Mouse (Mus musculus) embryonic facial prominence, embryonic 15.5 days (tissue): ENCODE results near the gene Gabbr2. TPM values are rescaled to one million over a fixed set of nuclear protein-coding genes. Genes with fewer than 3 reads are reported as not detected.

Experiments
- ATAC-seq: fragments of 200-750 bp; cut with Nextera tagmentation; 2 replicates; pipeline ENCODE4 v1.8.0; 2017; ENCODE audit warnings: low read depth, moderate TSS enrichment; ENCODE audit not compliant: insufficient number of reproducible peaks, low FRiP score, low TSS enrichment
- H3K27ac ChIP-seq: fragments of 300-500 bp; sonication (generic); replicated peaks from 2 replicates; pipeline ENCODE4 v1.5.1; 2015; ENCODE audit warnings: mild to moderate bottlenecking, inconsistent platforms
- H3K27me3 ChIP-seq: fragments of 300-500 bp; sonication (generic); 2 replicates; pipeline ENCODE4 v1.6.1; 2015; ENCODE audit warnings: inconsistent platforms
- H3K36me3 ChIP-seq: fragments of 300-500 bp; sonication (generic); 2 replicates; pipeline ENCODE4 v1.6.1; 2015; ENCODE audit warnings: mild to moderate bottlenecking, inconsistent platforms
- H3K4me1 ChIP-seq: fragments of 300-500 bp; sonication (generic); 2 replicates; pipeline ENCODE4 v1.6.1; 2015; ENCODE audit warnings: inconsistent platforms
- H3K4me2 ChIP-seq: fragments of 300-500 bp; sonication (generic); replicated peaks from 2 replicates; pipeline ENCODE4 v1.6.1; 2015; ENCODE audit warnings: mild to moderate bottlenecking, inconsistent platforms
- H3K4me3 ChIP-seq: fragments of 300-500 bp; sonication (generic); replicated peaks from 2 replicates; pipeline ENCODE4 v1.5.1; 2015; ENCODE audit warnings: mild to moderate bottlenecking, inconsistent platforms
- H3K9ac ChIP-seq: fragments of 300-500 bp; sonication (generic); 2 replicates; pipeline ENCODE4 v1.6.1; 2015; ENCODE audit warnings: inconsistent platforms
- H3K9me3 ChIP-seq: fragments of 300-500 bp; sonication (generic); replicated peaks from 2 replicates; pipeline ENCODE4 v1.6.1; 2016; ENCODE audit warnings: inconsistent platforms
- WGBS: fragments of 180-500 bp; shearing (Covaris S2); methylation state at CpG from one replicate; pipeline ENCODE4 v1.1.7; 2015; 5-methylcytosine and 5-hydroxymethylcytosine counted together
- polyA plus RNA-seq: library from polyadenylated mRNA; unstranded; fragments of >200 nt; fragmentation: Nextera tagmentation; extraction: Ambion mirVana; gene quantifications from 2 replicates; pipeline ENCODE4 v1.2.1, GENCODE M21; 2015

The Gabbr2 gene
- polyA plus RNA-seq, 1 experiment from 2014 or later, result 0.27 TPM

DNA sequence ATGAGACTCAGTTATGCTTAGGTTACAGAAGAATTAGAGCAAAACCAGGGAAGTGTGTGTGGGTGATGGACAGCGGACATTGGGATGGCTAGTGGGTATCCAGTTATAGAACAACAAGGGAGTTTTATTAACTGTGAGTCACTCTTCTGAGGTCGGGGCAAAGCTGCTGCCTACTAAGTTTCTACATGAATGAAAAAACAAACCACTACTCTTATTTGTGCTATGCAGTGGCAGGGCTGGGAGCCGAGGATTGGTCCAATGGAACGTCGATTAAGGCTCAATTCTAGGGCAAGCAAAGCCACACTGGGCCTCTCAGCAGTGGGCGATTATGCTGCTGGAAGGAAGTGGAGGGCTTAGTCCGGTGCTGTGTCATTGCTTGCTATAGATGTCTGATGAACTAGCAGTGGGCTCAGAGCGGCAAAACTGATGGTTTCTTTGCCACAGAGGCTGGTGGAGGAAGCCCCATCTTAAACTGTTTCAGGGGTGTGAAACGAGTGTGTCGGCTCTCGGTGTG, 316.3 kb downstream of the Gabbr2 start:
- H3K36me3 ChIP-seq, result no peaks in the 10 kb centered on the region
- H3K4me2 ChIP-seq, result no peak overlapping the region
- no peak overlapping the region for H3K9ac ChIP-seq
- WGBS, result 61% methylated on average over 11 of the region's 11 CpGs
- no peak overlapping the region for H3K4me3 ChIP-seq
- no peak for ATAC-seq
- H3K27me3 ChIP-seq, result no peaks in the 10 kb centered on the region
- H3K9me3 ChIP-seq, result no peaks in the 10 kb centered on the region
- H3K4me1 ChIP-seq, result no peaks in the 10 kb centered on the region
- H3K27ac ChIP-seq, result no peak overlapping the region

DNA sequence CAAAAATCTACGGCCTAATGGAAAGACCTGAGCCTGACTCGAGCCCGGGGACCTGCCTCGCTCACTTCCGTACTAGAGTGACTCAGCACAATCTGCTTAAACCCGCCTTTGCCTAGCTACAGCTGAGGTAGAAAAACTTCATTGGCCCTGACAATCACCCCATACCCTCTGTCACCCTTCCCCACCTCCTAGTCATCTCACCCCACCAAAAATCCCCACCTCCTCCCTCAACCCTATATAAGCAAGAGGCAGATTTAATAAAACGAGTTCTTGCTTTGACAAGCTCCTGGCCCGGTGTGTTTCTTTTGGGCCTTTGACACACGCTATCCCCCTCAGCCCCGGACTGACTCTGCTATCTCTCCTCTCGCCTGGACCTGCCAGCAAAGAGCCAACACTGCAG, 323.1 kb downstream of the Gabbr2 start:
- Histone ChIP-seq H3K9ac (no peak overlapping the region), H3K27ac (no peak overlapping the region), H3K4me2 (no peak overlapping the region), H3K27me3 (no peaks in the 10 kb centered on the region), H3K9me3 (no peaks in the 10 kb centered on the region), H3K4me1 (peaks cover 10% of the 10 kb centered on the region), H3K36me3 (no peaks in the 10 kb centered on the region), H3K4me3 (no peak overlapping the region)
- ATAC-seq, result no peak
- WGBS, result 71% methylated on average over 11 of the region's 11 CpGs

DNA sequence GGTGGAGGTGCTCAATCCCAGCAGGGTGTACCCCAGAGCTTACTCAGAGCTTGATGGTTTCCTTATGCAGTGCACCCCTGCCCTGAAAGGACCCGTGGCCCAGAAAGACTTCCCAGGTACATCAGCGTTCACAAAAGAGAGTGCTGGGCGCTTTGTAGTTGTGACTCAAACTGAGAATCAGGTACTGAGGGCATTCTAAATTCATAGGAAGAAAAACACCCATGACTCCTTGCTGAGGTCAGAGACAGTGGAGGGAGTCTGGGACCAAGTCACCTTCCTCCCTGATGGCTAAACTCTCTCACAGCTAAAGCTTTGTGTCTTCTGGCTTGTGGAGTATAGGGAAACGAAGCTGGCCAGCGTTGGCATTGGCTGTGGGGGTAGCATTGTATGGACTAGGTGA, 325.3 kb downstream of the Gabbr2 start:
- H3K4me2 ChIP-seq, result no peak overlapping the region
- no peaks in the 10 kb centered on the region for H3K9me3 ChIP-seq
- no peak overlapping the region for H3K9ac ChIP-seq
- no peaks in the 10 kb centered on the region for H3K36me3 ChIP-seq
- WGBS, result 59% methylated on average over 5 of the region's 5 CpGs
- H3K4me1 ChIP-seq, result peaks cover 10% of the 10 kb centered on the region
- no peak for ATAC-seq
- H3K4me3 ChIP-seq, result no peak overlapping the region
- H3K27me3 ChIP-seq, result no peaks in the 10 kb centered on the region
- H3K27ac ChIP-seq, result no peak overlapping the region

DNA sequence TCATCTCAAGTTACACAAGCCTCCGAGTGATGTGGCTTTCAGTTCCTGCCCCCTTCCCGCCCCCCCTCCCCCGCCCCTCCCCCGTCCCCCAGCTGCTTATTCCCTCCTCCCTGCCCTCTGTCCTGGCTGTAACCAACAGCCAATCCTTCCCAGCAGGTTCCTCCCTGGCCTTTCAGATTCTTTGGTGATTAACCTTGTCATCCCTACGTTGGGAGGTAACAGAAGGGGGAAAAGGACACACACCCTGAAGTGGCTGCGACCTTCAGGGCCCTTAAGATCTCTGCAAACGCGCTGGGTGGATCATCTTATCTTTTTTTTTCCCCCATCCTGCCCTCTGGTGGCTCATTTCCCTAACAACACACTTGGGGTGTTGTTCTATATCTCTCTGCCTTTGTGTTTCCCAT, 326.3 kb downstream of the Gabbr2 start:
- H3K4me2 ChIP-seq, result peak overlapping the region; percentile 64; the same call in 1 of the 2 replicates
- no peak overlapping the region for H3K27ac ChIP-seq

DNA sequence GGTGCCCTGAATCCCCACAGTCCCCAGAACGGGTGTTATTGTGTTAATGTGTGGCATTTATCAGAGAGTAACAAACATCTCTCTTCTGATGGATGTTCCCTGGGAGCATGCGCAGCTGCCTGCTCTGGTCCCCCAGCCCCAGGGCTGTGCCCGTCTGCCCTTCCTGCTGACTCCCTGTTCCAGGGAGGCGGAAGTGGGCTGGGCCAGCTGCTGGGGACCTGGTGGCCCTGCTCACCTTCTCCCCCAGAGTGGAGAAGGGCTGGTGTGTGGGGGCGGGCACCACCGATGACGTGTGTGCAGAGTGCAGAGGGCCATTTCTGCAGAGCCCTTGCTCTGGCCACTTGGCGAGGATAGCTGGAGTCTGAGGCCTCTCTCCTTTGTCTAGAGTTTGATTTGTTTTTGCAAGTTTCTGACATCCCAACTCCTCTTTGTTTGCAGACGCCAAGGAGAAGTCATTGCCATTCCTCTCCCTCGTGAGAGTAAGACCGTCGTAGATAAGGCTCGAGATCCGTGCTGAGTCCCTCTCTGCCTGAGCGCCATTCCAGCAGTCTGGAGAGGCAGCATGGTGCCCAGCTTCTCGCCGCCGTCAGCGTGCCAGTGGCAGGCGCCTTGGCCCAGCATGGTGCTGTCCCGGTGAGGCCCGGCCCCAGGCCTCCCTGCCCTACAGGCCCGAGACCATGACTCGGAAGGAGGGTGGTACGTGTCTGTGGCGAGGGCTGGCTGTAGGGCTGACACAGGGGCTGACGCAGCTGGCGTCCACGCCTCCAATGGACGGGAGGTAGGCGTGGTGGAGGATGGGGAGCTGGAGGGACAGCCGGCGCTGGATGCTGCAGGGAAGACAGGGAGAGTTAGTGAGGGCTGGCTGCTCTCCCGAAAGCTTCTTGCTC, 327.3 kb downstream of the Gabbr2 start:
- 6% methylated on average over 34 of the region's 34 CpGs for WGBS
- ATAC-seq, result peak; percentile 88
- H3K27ac ChIP-seq, result peak overlapping the region; percentile 72
- peaks cover 10% of the 10 kb centered on the region for H3K4me1 ChIP-seq
- peak overlapping the region; percentile 45 for H3K4me3 ChIP-seq
- peak overlapping the region; percentile 7; the same call in 1 of the 2 replicates for H3K9ac ChIP-seq
- peak overlapping the region; percentile 64 for H3K4me2 ChIP-seq
- no peaks in the 10 kb centered on the region; the same call in 1 of the 2 replicates for H3K27me3 ChIP-seq
- H3K9me3 ChIP-seq, result no peaks in the 10 kb centered on the region
- H3K36me3 ChIP-seq, result no peaks in the 10 kb centered on the region

More for the DNA sequence above, 326.3 kb downstream of the Gabbr2 start:
- H3K27me3 ChIP-seq, result no peaks in the 10 kb centered on the region
- no peak overlapping the region for H3K9ac ChIP-seq
- H3K9me3 ChIP-seq, result no peaks in the 10 kb centered on the region
- 3% methylated on average over 8 of the region's 8 CpGs for WGBS
- peaks cover 10% of the 10 kb centered on the region for H3K4me1 ChIP-seq
- no peaks in the 10 kb centered on the region for H3K36me3 ChIP-seq
- no peak for ATAC-seq
- no peak overlapping the region for H3K4me3 ChIP-seq

DNA sequence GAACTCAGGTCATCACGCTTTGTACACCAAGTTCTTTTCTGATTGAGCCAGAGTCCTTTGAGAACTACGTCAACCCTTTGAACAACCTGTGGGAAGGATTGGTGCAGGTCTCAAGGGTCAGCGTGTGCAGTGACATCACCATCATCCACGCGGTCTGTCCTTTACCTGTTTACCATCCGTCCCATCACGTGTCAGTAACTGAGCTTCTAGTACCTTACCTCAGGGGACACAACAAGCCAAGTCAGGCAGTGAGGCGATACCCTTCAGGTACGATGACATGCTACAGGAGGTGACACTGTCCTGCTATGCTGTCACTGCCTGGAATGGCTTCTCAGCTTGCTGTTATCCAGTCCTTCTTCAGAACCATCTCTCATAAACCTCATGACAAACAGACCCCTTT, 330.2 kb downstream of the Gabbr2 start:
- 73% methylated on average over 9 of the region's 9 CpGs for WGBS
- no peaks in the 10 kb centered on the region for H3K9me3 ChIP-seq
- no peak for ATAC-seq

DNA sequence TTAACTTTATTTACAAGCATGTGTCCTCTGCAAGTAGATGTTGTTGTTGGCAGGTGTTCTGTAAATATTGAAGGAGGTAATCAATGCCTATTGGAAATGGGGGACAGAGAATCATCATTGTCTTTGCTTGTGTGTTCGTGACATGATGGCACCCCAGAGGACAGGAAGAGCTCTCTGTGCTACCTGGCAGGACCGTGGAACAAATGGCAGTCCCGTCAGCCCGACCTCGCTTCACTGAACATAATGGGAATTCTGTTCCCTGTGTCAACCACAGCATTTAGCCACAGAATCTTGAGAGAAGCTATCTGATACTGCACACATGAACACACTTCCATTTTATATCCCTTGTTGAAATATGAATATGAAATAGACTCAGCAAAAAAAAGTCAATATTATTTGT, 332.7 kb downstream of the Gabbr2 start:
- no peak overlapping the region for H3K27ac ChIP-seq
- no peak overlapping the region for H3K4me2 ChIP-seq
- no peak overlapping the region for H3K9ac ChIP-seq
- no peak overlapping the region for H3K4me3 ChIP-seq
- no peaks in the 10 kb centered on the region for H3K9me3 ChIP-seq
- no peaks in the 10 kb centered on the region; the same call in 1 of the 2 replicates for H3K27me3 ChIP-seq
- ATAC-seq, result no peak
- H3K4me1 ChIP-seq, result peaks cover 1% of the 10 kb centered on the region
- 70% methylated on average over 5 of the region's 5 CpGs for WGBS
- H3K36me3 ChIP-seq, result no peaks in the 10 kb centered on the region

More for the DNA sequence above, 330.2 kb downstream of the Gabbr2 start:
- Histone ChIP-seq H3K27ac (no peak overlapping the region), H3K36me3 (no peaks in the 10 kb centered on the region), H3K9ac (no peak overlapping the region), H3K4me2 (no peak overlapping the region), H3K27me3 (no peaks in the 10 kb centered on the region; the same call in 1 of the 2 replicates), H3K4me1 (peaks cover 10% of the 10 kb centered on the region), H3K4me3 (no peak overlapping the region)

DNA sequence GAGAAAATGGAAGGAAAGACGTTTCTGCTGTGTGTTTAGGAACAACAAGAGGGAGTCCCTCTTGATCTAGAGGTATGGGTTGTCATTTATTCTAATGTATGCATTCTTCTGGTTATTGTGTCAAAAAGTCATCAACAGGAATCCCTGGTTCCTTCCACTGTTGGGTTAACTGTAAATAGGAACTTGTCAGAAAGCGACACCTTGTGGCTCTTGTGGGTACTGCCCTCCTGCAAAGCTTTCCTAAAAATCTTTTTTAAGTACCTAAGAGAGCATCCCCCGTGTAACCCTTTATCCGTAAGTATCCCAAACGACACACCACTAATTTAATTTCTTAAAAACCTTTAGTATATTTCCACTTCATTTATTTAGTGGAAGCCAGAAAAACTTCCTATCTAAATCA, 334.6 kb downstream of the Gabbr2 start:
- H3K4me2 ChIP-seq, result no peak overlapping the region
- ATAC-seq, result no peak

DNA sequence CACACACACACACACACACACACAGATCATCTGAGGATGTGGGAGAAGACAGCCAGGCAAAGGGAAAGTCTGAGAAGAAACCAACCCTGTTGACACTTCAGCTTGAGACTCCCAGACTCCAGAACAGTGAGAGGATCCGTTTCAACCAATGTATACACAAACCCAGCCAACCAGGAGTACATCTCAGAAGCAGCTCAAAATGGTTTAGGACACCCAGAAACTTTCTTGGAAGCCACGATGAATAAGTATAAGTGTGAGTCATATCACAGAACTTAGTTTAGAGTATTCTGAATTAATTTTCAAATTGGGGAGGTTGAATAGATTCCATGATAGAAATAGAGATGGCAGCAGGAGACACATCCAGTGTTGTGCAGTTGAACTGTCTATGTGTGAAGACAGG, 335.7 kb downstream of the Gabbr2 start:
- H3K4me1 ChIP-seq, result 0 out of 2 replicates have a peak, but pooled peaks cover under 1% of the 10 kb centered on the region
- no peak overlapping the region for H3K27ac ChIP-seq
- peaks cover 13% of the 10 kb centered on the region for H3K27me3 ChIP-seq
- no peaks in the 10 kb centered on the region for H3K36me3 ChIP-seq
- ATAC-seq, result no peak
- no peak overlapping the region for H3K9ac ChIP-seq
- WGBS, result 73% methylated on average over 2 of the region's 2 CpGs
- H3K9me3 ChIP-seq, result no peaks in the 10 kb centered on the region
- no peak overlapping the region for H3K4me2 ChIP-seq
- no peak overlapping the region for H3K4me3 ChIP-seq

More for the DNA sequence above, 334.6 kb downstream of the Gabbr2 start:
- H3K36me3 ChIP-seq, result no peaks in the 10 kb centered on the region
- no peak overlapping the region for H3K4me3 ChIP-seq
- no peaks in the 10 kb centered on the region for H3K9me3 ChIP-seq
- peaks cover 3% of the 10 kb centered on the region; the same call in 1 of the 2 replicates for H3K27me3 ChIP-seq
- 4% methylated on average over 5 of the region's 5 CpGs for WGBS
- H3K4me1 ChIP-seq, result no peaks in the 10 kb centered on the region
- no peak overlapping the region for H3K27ac ChIP-seq
- no peak overlapping the region for H3K9ac ChIP-seq

DNA sequence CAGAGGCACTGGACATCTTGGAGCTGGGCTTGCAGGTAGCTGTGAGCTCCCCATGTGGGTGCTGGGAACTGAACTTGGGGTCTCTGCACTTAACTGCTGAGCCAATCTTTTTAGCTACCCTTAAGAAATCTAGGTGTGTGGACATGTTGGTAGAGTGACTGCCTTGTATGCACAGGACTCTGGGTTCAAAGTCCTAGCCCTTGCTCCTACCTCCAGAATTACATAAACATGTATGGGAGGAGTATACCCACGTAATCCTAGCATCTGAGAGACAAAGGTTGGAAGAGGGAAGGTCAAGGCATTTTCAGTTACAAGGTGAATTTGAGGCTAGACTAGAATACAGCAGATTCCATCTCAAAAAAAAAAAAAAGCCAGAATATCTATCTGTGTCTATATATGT, 336.4 kb downstream of the Gabbr2 start:
- no peak overlapping the region for H3K4me2 ChIP-seq
- H3K27ac ChIP-seq, result no peak overlapping the region
- no peak overlapping the region for H3K4me3 ChIP-seq
- H3K9ac ChIP-seq, result no peak overlapping the region
- no peaks in the 10 kb centered on the region for H3K9me3 ChIP-seq
- H3K36me3 ChIP-seq, result no peaks in the 10 kb centered on the region
- 61% methylated on average over 1 of the region's 1 CpGs for WGBS
- peaks cover 13% of the 10 kb centered on the region for H3K27me3 ChIP-seq
- peaks cover 5% of the 10 kb centered on the region; the same call in 1 of the 2 replicates for H3K4me1 ChIP-seq
- no peak for ATAC-seq

DNA sequence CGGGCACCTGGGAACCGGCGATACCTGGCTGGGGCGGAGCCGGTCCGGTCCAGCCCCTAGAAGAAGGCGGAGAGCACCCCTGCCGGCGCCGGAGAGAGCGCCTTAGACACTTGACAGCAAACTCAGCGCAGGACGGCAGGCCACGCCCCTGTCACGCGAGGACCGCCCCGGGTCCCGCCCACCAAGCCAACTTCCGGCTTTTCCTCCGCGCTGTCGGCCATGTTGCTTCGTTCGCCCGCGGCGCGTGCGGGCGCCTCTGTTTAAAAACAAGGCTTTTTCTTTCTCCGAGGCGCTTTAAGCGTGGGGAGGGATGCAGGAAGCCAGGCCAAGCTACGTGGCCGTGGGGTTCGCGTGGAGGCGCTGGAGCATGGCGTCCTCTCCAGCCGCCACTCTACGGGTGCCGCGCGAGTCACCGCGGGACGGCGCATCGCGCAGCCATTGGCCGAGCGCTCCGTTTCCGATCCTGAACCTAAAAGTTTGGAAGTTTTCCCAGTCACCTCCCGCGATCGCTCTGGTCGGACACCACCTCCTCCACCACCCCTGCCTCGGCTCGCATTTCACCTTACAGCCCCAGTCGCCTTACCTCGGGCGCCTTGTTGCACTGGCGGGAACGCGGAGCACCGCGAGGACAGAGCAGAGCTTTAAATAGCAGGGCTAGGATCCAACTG, 341.5 kb downstream of the Gabbr2 start, which contains the start of gene Tbc1d2:
TSS of gene Tbc1d2 (minus strand) at position 124 of the 668 bp plus-strand sequence.
- H3K9ac ChIP-seq, result peak within 1 kb of the TSS; percentile 69
- H3K4me1 ChIP-seq, result peaks cover 17% of the 10 kb centered on the region
- H3K27me3 ChIP-seq, result peaks cover 26% of the 10 kb centered on the region
- H3K36me3 ChIP-seq, result no peaks in the 10 kb centered on the region
- under 1% methylated on average over 69 of the region's 69 CpGs for WGBS
- no peaks in the 10 kb centered on the region for H3K9me3 ChIP-seq
- peak; percentile 93 for ATAC-seq
- H3K4me2 ChIP-seq, result peak within 1 kb of the TSS; percentile 97
- H3K4me3 ChIP-seq, result peak within 1 kb of the TSS; percentile 81
- H3K27ac ChIP-seq, result peak within 1 kb of the TSS; percentile 90
